Mouse (Mus musculus) MEL (cell line): ENCODE measurements at regions not wholly inside any gene's neighbourhood (a gene's known extent, or its start where the extent isn't known, plus 50 kb on each side); places are given as distances from the start of the nearest gene placed in this dataset.
A peak's percentile ranks its signal among the peaks of the same experiment; 100 is the strongest.

Source experiments
- DNase-seq: peaks from one replicate; pipeline ENCODE4 v3.0.0; 2011; ENCODE audit warnings: low read depth, low spot score
- H3K27ac ChIP-seq: 2 replicates; pipeline ENCODE4 v1.5.1; 2012; ENCODE audit warnings: low read depth, mild to moderate bottlenecking, control low read depth, low read length, moderate library complexity; ENCODE audit not compliant: control insufficient read depth
- H3K27me3 ChIP-seq, 2 experiments: fragments of 150-350 bp in 1 of 2; sonication (generic) in 1 of 2; 2 replicates each; pipeline ENCODE4 v1.6.1; 2012; ENCODE audit warnings: low read length in 2 of 2, mild to moderate bottlenecking in 2 of 2, improper control_type of control experiment in 1 of 2, moderate library complexity in 1 of 2; ENCODE audit not compliant: insufficient read depth in 2 of 2, control insufficient read depth in 1 of 2
- H3K36me3 ChIP-seq, 2 experiments: 2 replicates each; pipeline ENCODE4 v1.6.1; 2012 to 2014; ENCODE audit warnings: low read length in 2 of 2, improper control_type of control experiment in 1 of 2, inconsistent platforms in 1 of 2, mild to moderate bottlenecking in 1 of 2; ENCODE audit not compliant: insufficient read depth in 2 of 2, control insufficient read depth in 1 of 2
- H3K4me1 ChIP-seq, 2 experiments: fragments of 150-350 bp in 1 of 2; sonication (generic) in 1 of 2; 2 replicates each; pipeline ENCODE4 v1.6.1; 2012; ENCODE audit warnings: low read length in 2 of 2, improper control_type of control experiment in 1 of 2, mild to moderate bottlenecking in 1 of 2; ENCODE audit not compliant: insufficient read depth in 2 of 2, control insufficient read depth in 1 of 2
- H3K4me3 ChIP-seq, 2 experiments: fragments of 150-350 bp in 1 of 2; sonication (generic) in 1 of 2; 2 replicates each; pipeline ENCODE4 v1.5.1; 2012; ENCODE audit warnings: low read depth in 2 of 2, low read length in 2 of 2, mild to moderate bottlenecking in 2 of 2, moderate library complexity in 2 of 2, control low read depth in 1 of 2, improper control_type of control experiment in 1 of 2; ENCODE audit not compliant: control insufficient read depth in 1 of 2, insufficient read depth in 1 of 2
- H3K79me2 ChIP-seq: 2 replicates; pipeline ENCODE4 v1.6.1; 2012; ENCODE audit warnings: mild to moderate bottlenecking, low read length, moderate library complexity; ENCODE audit not compliant: control insufficient read depth, poor library complexity, insufficient read depth
- H3K9ac ChIP-seq: 2 replicates; pipeline ENCODE4 v1.6.1; 2012; ENCODE audit warnings: low read depth, mild to moderate bottlenecking, control low read depth, low read length, moderate library complexity; ENCODE audit not compliant: control insufficient read depth, poor library complexity, severe bottlenecking
- H3K9me3 ChIP-seq: fragments of 150-350 bp; sonication (generic); replicated peaks from 2 replicates; pipeline ENCODE4 v1.6.1; 2012; ENCODE audit warnings: mild to moderate bottlenecking, low read length, improper control_type of control experiment, moderate library complexity; ENCODE audit not compliant: insufficient read depth
- BHLHE40 ChIP-seq: IDR thresholded peaks from 2 replicates; pipeline ENCODE4 v1.6.1; 2012; ENCODE audit warnings: low read depth, mild to moderate bottlenecking, inconsistent platforms, low read length, improper control_type of control experiment, borderline replicate concordance
- CHD1 ChIP-seq: IDR thresholded peaks from 2 replicates; pipeline ENCODE4 v1.6.1; 2012; ENCODE audit warnings: low read depth, mild to moderate bottlenecking, inconsistent platforms, low read length, improper control_type of control experiment
- CHD2 ChIP-seq: IDR thresholded peaks from 2 replicates; pipeline ENCODE4 v1.6.1; 2011; ENCODE audit warnings: low read length, improper control_type of control experiment
- CTCF ChIP-seq, 3 experiments: IDR thresholded peaks in 2 of 3; conservative IDR thresholded peaks in 1 of 3; 2 replicates each; pipeline ENCODE4 v1.5.1; 2011 to 2012; ENCODE audit warnings: low read length in 3 of 3, low read depth in 2 of 3, mild to moderate bottlenecking in 2 of 3, improper control_type of control experiment in 1 of 3, inconsistent platforms in 1 of 3, mixed read lengths in 1 of 3, moderate library complexity in 1 of 3; ENCODE audit not compliant: control insufficient read depth in 1 of 3, insufficient read depth in 1 of 3, poor library complexity in 1 of 3, severe bottlenecking in 1 of 3
- EP300 ChIP-seq, 2 experiments: IDR thresholded peaks; 2 replicates each; pipeline ENCODE4 v1.6.1; 2011; ENCODE audit warnings: improper control_type of control experiment in 2 of 2, low read length in 2 of 2, low read depth in 1 of 2, mild to moderate bottlenecking in 1 of 2
- ETS1 ChIP-seq: IDR thresholded peaks from 2 replicates; pipeline ENCODE4 v1.6.1; 2012; ENCODE audit warnings: low read depth, mild to moderate bottlenecking, inconsistent platforms, low read length, improper control_type of control experiment, moderate library complexity
- GABPA ChIP-seq: IDR thresholded peaks from 2 replicates; pipeline ENCODE4 v1.6.1; 2012; ENCODE audit warnings: low read depth, mild to moderate bottlenecking, inconsistent platforms, low read length, improper control_type of control experiment, moderate library complexity
- GATA1 ChIP-seq: IDR thresholded peaks from 2 replicates; pipeline ENCODE4 v1.6.1; 2011; ENCODE audit warnings: low read depth, low read length, improper control_type of control experiment
- JUND ChIP-seq: IDR thresholded peaks from 2 replicates; pipeline ENCODE4 v1.6.1; 2011; ENCODE audit warnings: low read depth, mild to moderate bottlenecking, improper control_type of control experiment, low read length
- KAT2A ChIP-seq: conservative IDR thresholded peaks from 2 replicates; pipeline ENCODE4 v1.6.1; 2012; ENCODE audit warnings: low read depth, low read length, improper control_type of control experiment, inconsistent platforms
- MAFK ChIP-seq: IDR thresholded peaks from 2 replicates; pipeline ENCODE4 v1.6.1; 2011; ENCODE audit warnings: low read depth, mild to moderate bottlenecking, low read length, improper control_type of control experiment, borderline replicate concordance
- MAX ChIP-seq: IDR thresholded peaks from 2 replicates; pipeline ENCODE4 v1.6.1; 2011; ENCODE audit warnings: low read length, improper control_type of control experiment
- MAZ ChIP-seq: IDR thresholded peaks from 2 replicates; pipeline ENCODE4 v1.6.1; 2012; ENCODE audit warnings: low read depth, mild to moderate bottlenecking, inconsistent platforms, low read length, improper control_type of control experiment
- MEF2A ChIP-seq: IDR thresholded peaks from 2 replicates; pipeline ENCODE4 v1.6.1; 2014; ENCODE audit warnings: low read depth, mild to moderate bottlenecking, inconsistent platforms, low read length, improper control_type of control experiment; ENCODE audit not compliant: poor library complexity, insufficient replicate concordance, severe bottlenecking; ENCODE audit errors: extremely low read depth
- MYC ChIP-seq: IDR thresholded peaks from 2 replicates; pipeline ENCODE4 v1.6.1; 2011; ENCODE audit warnings: low read depth, mild to moderate bottlenecking, low read length, improper control_type of control experiment, moderate library complexity
- NRF1 ChIP-seq: IDR thresholded peaks from 2 replicates; pipeline ENCODE4 v1.6.1; 2014; ENCODE audit warnings: low read depth, mild to moderate bottlenecking, inconsistent platforms, low read length, improper control_type of control experiment, moderate library complexity; ENCODE audit not compliant: poor library complexity, insufficient read depth, severe bottlenecking
- POLR2A ChIP-seq, 2 experiments: IDR thresholded peaks; 2 replicates each; pipeline ENCODE4 v1.6.1; 2011 to 2012; ENCODE audit warnings: low read length in 2 of 2, mild to moderate bottlenecking in 2 of 2, control low read depth in 1 of 2, improper control_type of control experiment in 1 of 2, low read depth in 1 of 2, moderate library complexity in 1 of 2; ENCODE audit not compliant: control insufficient read depth in 1 of 2, insufficient read depth in 1 of 2, poor library complexity in 1 of 2
- RCOR1 ChIP-seq: IDR thresholded peaks from 2 replicates; pipeline ENCODE4 v1.6.1; 2012; ENCODE audit warnings: low read depth, mild to moderate bottlenecking, inconsistent platforms, low read length, improper control_type of control experiment
- TAL1 ChIP-seq: IDR thresholded peaks from 2 replicates; pipeline ENCODE4 v1.6.1; 2012; ENCODE audit warnings: mild to moderate bottlenecking, inconsistent platforms, low read length, moderate library complexity, mixed read lengths
- UBTF ChIP-seq: IDR thresholded peaks from 2 replicates; pipeline ENCODE4 v1.6.1; 2012; ENCODE audit warnings: low read depth, mild to moderate bottlenecking, inconsistent platforms, low read length, improper control_type of control experiment, moderate library complexity, borderline replicate concordance; ENCODE audit not compliant: insufficient read depth
- ZC3H11A ChIP-seq: IDR thresholded peaks from 2 replicates; pipeline ENCODE4 v1.6.1; 2012; ENCODE audit warnings: low read depth, mild to moderate bottlenecking, inconsistent platforms, low read length, improper control_type of control experiment
- ZMIZ1 ChIP-seq: IDR thresholded peaks from 2 replicates; pipeline ENCODE4 v1.6.1; 2012; ENCODE audit warnings: low read depth, mild to moderate bottlenecking, inconsistent platforms, low read length, improper control_type of control experiment, moderate library complexity

GRCm38 (mm10) chr16:92997636-92998035 lies 171.7 kb upstream of the Runx1 start:
- H3K4me3 ChIP-seq, result no peak overlapping the region
- peaks cover 0 to 5% of the 10 kb centered on the region in 2 experiments; a peak in 2 of 4 replicates for H3K36me3 ChIP-seq
- no peak overlapping the region for H3K27ac ChIP-seq
- DNase-seq, result peak; percentile 55
- H3K27me3 ChIP-seq, result 0 out of 4 replicates have a peak, but pooled peaks cover 0 to 3% of the 10 kb centered on the region in 2 experiments
- H3K9me3 ChIP-seq, result no peaks in the 10 kb centered on the region
- peaks cover 0 to 8% of the 10 kb centered on the region in 2 experiments; a peak in 2 of 4 replicates for H3K4me1 ChIP-seq
- H3K9ac ChIP-seq, result no peak overlapping the region
- no peaks in the 10 kb centered on the region for H3K79me2 ChIP-seq
- TF ChIP-seq GATA1, result no peak
- TF ChIP-seq POLR2A (IDR thresholded peaks at IDR 0.05; ENCODE audit: control insufficient read depth in 1 of 2, insufficient read depth in 1 of 2, low read depth in 1 of 2, low read length in 2 of 2, poor library complexity in 1 of 2), result no peak
- no peak for TF ChIP-seq MEF2A
- no peak for TF ChIP-seq NRF1
- TF ChIP-seq GABPA, result no peak
- no peak for TF ChIP-seq MAX
- no peak for TF ChIP-seq MAFK

DNA sequence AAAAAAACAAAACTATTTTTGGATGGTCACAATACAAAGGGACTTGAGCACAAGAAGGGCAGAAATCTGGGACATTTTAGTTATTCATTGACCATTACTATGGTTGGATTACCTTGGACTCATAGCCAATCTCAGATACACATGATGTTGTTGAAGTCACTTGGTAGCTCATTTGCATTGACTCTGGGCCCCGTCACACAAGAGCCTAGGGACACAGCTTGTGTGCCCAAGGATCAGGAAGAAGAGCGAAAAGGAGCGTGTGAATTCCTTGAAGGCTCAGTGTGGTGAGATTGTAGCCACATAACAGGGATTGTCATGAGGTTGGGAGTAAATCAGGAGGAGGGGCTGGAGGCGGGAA lies 170.0 kb upstream of the Runx1 start:
- Histone ChIP-seq H3K4me1 (peaks cover 0 to 8% of the 10 kb centered on the region in 2 experiments; a peak in 2 of 4 replicates), H3K27me3 (peaks cover 0 to 3% of the 10 kb centered on the region in 2 experiments; a peak in 1 of 4 replicates), H3K4me3 (no peak overlapping the region), H3K9me3 (no peaks in the 10 kb centered on the region), H3K79me2 (no peaks in the 10 kb centered on the region), H3K27ac (no peak overlapping the region), H3K9ac (no peak overlapping the region), H3K36me3 (peaks cover 0 to 5% of the 10 kb centered on the region in 2 experiments; a peak in 2 of 4 replicates)
- no peak for TF ChIP-seq MAZ
- TF ChIP-seq ZMIZ1, result no peak
- no peak for TF ChIP-seq NRF1
- TF ChIP-seq POLR2A (IDR thresholded peaks at IDR 0.05; ENCODE audit: control insufficient read depth in 1 of 2, insufficient read depth in 1 of 2, low read depth in 1 of 2, low read length in 2 of 2, poor library complexity in 1 of 2), result no peak
- TF ChIP-seq UBTF, result no peak
- TF ChIP-seq TAL1, result no peak
- no peak for DNase-seq

DNA sequence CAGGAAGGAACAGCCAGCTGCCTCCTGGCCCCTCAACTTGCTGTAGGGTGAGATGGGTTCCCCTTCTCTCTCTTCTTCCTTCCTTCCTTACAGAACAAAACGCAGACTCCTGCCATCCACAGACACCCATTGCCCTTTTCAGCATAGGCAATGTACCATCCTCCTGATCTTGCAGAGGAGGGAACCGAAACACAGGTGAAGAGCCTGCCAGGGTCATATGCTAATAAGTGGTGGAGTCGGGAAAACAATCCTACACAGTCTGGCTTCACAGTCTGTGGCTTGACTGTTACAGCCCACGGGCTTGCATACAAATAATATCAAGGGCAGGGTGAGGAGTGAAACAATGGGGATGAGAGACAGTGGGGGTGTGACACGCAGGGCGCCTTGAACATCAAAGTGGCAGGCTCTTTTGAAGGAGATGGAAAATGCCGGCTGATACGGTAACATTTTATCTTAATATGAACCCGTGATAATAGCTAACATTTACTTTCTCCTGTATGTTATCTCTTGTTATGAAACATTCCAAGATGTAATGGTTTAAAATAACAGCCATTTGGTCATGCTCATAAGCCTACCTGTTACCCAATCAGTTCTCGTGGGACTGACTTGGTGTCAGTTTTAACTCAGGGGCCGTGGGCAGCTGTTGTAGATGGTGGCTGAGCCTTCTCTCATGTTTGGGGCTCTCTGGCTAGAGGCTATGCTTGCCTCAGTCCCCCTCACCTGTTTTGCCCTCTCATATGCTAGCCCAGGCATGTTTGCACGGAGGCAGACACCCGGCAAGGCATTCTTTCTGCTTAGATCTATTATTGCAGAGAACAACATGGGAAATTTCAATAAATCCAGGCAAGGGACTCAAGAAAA lies 169.4 kb upstream of the Runx1 start:
- no peak overlapping the region for H3K27ac ChIP-seq
- no peaks in the 10 kb centered on the region for H3K9me3 ChIP-seq
- peaks cover 0 to 5% of the 10 kb centered on the region in 2 experiments; a peak in 2 of 4 replicates for H3K36me3 ChIP-seq
- H3K27me3 ChIP-seq, result peaks cover 0 to 3% of the 10 kb centered on the region in 2 experiments; a peak in 1 of 4 replicates
- H3K9ac ChIP-seq, result no peak overlapping the region
- H3K79me2 ChIP-seq, result no peaks in the 10 kb centered on the region
- no peak overlapping the region for H3K4me3 ChIP-seq
- H3K4me1 ChIP-seq, result peaks cover 0 to 8% of the 10 kb centered on the region in 2 experiments; a peak in 2 of 4 replicates
- no peak for DNase-seq
- no peak for TF ChIP-seq MYC
- TF ChIP-seq RCOR1, result no peak
- no peak for TF ChIP-seq MEF2A
- no peak for TF ChIP-seq NRF1
- no peak for TF ChIP-seq CHD2
- TF ChIP-seq CHD1, result no peak
- TF ChIP-seq ETS1, result no peak
- TF ChIP-seq MAX, result no peak
- TF ChIP-seq EP300 (IDR thresholded peaks at IDR 0.05; ENCODE audit: low read depth in 1 of 2, low read length in 2 of 2), result no peak
- TF ChIP-seq CTCF (IDR thresholded peaks at IDR 0.05 in 2 of 3, conservative IDR thresholded peaks at IDR 0.05 in 1 of 3; ENCODE audit: control insufficient read depth in 1 of 3, insufficient read depth in 1 of 3, low read depth in 2 of 3, low read length in 3 of 3, poor library complexity in 1 of 3, severe bottlenecking in 1 of 3), result no peak
- no peak for TF ChIP-seq GABPA
- no peak for TF ChIP-seq KAT2A
- no peak for TF ChIP-seq ZC3H11A
- no peak for TF ChIP-seq POLR2A (IDR thresholded peaks at IDR 0.05; ENCODE audit: control insufficient read depth in 1 of 2, insufficient read depth in 1 of 2, low read depth in 1 of 2, low read length in 2 of 2, poor library complexity in 1 of 2)
- no peak for TF ChIP-seq BHLHE40
- no peak for TF ChIP-seq JUND
